Mouse (Mus musculus) myocyte (in vitro differentiated cells): ENCODE data around the gene Sorcs2.

Experiments used
- E2F4 ChIP-seq: IDR thresholded peaks from one replicate; pipeline ENCODE4 v1.6.1; 2011; ENCODE audit warnings: mild to moderate bottlenecking, control low read depth, moderate library complexity; ENCODE audit not compliant: insufficient read depth
- MAX ChIP-seq: IDR thresholded peaks from one replicate; pipeline ENCODE4 v1.6.1; 2011; ENCODE audit warnings: low read depth, mild to moderate bottlenecking, control low read depth
- MYOD1 ChIP-seq, 3 experiments: IDR thresholded peaks; one replicate each; pipeline ENCODE4 v1.6.1; 2011; ENCODE audit warnings: control low read depth in 2 of 3, low read depth in 2 of 3, mild to moderate bottlenecking in 2 of 3, moderate library complexity in 1 of 3; ENCODE audit not compliant: insufficient read length in 2 of 3, control insufficient read depth in 1 of 3
- POLR2A ChIP-seq: IDR thresholded peaks from one replicate; pipeline ENCODE4 v1.6.1; 2011; ENCODE audit warnings: low read depth, mild to moderate bottlenecking, control low read depth, moderate library complexity; ENCODE audit not compliant: insufficient read length
- REST ChIP-seq: IDR thresholded peaks from one replicate; pipeline ENCODE4 v1.6.1; 2011; ENCODE audit warnings: mild to moderate bottlenecking, control low read depth, moderate library complexity; ENCODE audit not compliant: insufficient read depth, insufficient read length
- TCF12 ChIP-seq: IDR thresholded peaks from one replicate; pipeline ENCODE4 v1.6.1; 2011; ENCODE audit warnings: mild to moderate bottlenecking, control low read depth; ENCODE audit not compliant: poor library complexity, insufficient read depth, severe bottlenecking

DNA sequence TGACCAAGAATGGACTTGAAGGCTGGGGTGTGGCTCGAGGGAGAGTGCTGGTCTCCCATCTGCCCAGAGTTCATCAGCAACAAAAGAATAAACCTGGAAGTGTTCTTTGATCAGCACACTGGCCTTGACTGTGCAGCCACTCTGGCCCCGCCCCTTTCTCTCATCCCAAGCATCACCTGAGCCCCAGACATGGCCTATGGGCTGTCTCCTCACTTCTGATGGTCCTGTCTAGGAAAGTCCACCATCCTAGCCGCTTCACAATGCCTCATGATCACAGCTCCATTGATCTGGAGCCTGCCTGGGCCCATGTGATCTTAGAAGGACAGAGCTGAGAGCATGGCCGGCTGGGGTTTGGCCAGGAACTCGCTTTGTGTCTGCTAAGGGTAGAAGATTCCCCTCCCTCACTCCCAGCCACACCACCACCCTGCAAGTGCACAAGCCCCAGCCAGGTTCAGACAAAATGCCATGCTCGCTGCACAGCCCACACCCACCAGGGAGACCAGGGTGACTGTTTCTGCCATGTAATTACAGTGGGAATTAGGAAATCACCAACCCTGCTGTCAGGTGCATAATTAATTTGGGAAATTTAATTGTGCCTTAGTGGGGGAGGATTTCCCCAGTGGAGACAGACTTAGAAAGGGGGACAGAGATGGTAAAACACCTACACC is 231.5 kb downstream of the Sorcs2 start:
- TF ChIP-seq POLR2A, result no peak
- no peak for TF ChIP-seq MYOD1 (IDR thresholded peaks at IDR 0.05; ENCODE audit: control insufficient read depth in 1 of 3, insufficient read length in 2 of 3, low read depth in 2 of 3)
- TF ChIP-seq TCF12, result no peak
- TF ChIP-seq REST, result no peak
- no peak for TF ChIP-seq E2F4
- no peak for TF ChIP-seq MAX
